Mouse (Mus musculus): ENCODE measurements at regions not wholly inside any gene's neighbourhood (a gene's known extent, or its start where the extent isn't known, plus 50 kb on each side); places are given as distances from the start of the nearest gene placed in this dataset.

GRCm38 (mm10) chr8:33010106-33010505 lies 418.4 kb upstream of the 5930422O12Rik start:
- H3K4me1 ChIP-seq (ENCODE audit: insufficient read depth) = no peaks in the 10 kb centered on the region
- H3K9ac ChIP-seq (replicated peaks) = no peak overlapping the region
- H3K9me3 ChIP-seq (ENCODE audit: low read length) = no peaks in the 10 kb centered on the region
- DNase-seq = no peak
- no peaks in the 10 kb centered on the region for H3K36me3 ChIP-seq (replicated peaks; ENCODE audit: insufficient read depth, low read length)
- ATAC-seq = no peak
- H3K27me3 ChIP-seq (ENCODE audit: insufficient read depth, low read length) = no peaks in the 10 kb centered on the region
- no peak for TF ChIP-seq EP300 (IDR thresholded peaks at IDR 0.05; ENCODE audit: low read depth)
- H3K27ac ChIP-seq (ENCODE audit: low read depth) = no peak overlapping the region
- no peak overlapping the region for H3K4me2 ChIP-seq (ENCODE audit: low read depth, low read length)
- H3K4me3 ChIP-seq (ENCODE audit: low read depth, low read length) = no peak overlapping the region

GRCm38 (mm10) chr8:33012784-33013183 lies 415.7 kb upstream of the 5930422O12Rik start:
- H3K27me3 ChIP-seq (ENCODE audit: insufficient read depth, low read length) = no peaks in the 10 kb centered on the region
- no peaks in the 10 kb centered on the region for H3K36me3 ChIP-seq (replicated peaks; ENCODE audit: insufficient read depth, low read length)
- H3K9ac ChIP-seq (replicated peaks) = no peak overlapping the region
- H3K4me1 ChIP-seq (ENCODE audit: insufficient read depth) = no peaks in the 10 kb centered on the region
- no peak overlapping the region for H3K27ac ChIP-seq (ENCODE audit: low read depth)
- H3K9me3 ChIP-seq (ENCODE audit: low read length) = no peaks in the 10 kb centered on the region
- ATAC-seq (no peak), DNase-seq (no peak)
- no peak overlapping the region for H3K4me3 ChIP-seq (ENCODE audit: low read depth, low read length)
- TF ChIP-seq EP300 (IDR thresholded peaks at IDR 0.05; ENCODE audit: low read depth) (no peak), CTCF (IDR thresholded peaks at IDR 0.05; ENCODE audit: low read depth) (no peak)
- 70% methylated on average over 6 of the region's 6 CpGs for WGBS (ENCODE audit: insufficient replicate concordance)
- no peak overlapping the region for H3K4me2 ChIP-seq (ENCODE audit: low read depth, low read length)

GRCm38 (mm10) chr8:33015861-33016260 lies 412.6 kb upstream of the 5930422O12Rik start:
- H3K4me2 ChIP-seq (ENCODE audit: low read depth, low read length) = no peak overlapping the region
- H3K9ac ChIP-seq (replicated peaks) = no peak overlapping the region
- ATAC-seq (no peak), DNase-seq (no peak)
- TF ChIP-seq EP300 (IDR thresholded peaks at IDR 0.05; ENCODE audit: low read depth) = no peak
- TF ChIP-seq CTCF (IDR thresholded peaks at IDR 0.05; ENCODE audit: low read depth) = peak; percentile 35
- no peaks in the 10 kb centered on the region for H3K36me3 ChIP-seq (replicated peaks; ENCODE audit: insufficient read depth, low read length)
- H3K27me3 ChIP-seq (ENCODE audit: insufficient read depth, low read length) = no peaks in the 10 kb centered on the region
- H3K9me3 ChIP-seq (ENCODE audit: low read length) = no peaks in the 10 kb centered on the region
- H3K4me1 ChIP-seq (ENCODE audit: insufficient read depth) = no peaks in the 10 kb centered on the region
- no peak overlapping the region for H3K4me3 ChIP-seq (ENCODE audit: low read depth, low read length)
- WGBS (ENCODE audit: insufficient replicate concordance) = 67% methylated on average over 3 of the region's 3 CpGs
- H3K27ac ChIP-seq (ENCODE audit: low read depth) = no peak overlapping the region

GRCm38 (mm10) chr8:33026973-33027372 lies 401.5 kb upstream of the 5930422O12Rik start:
- no peaks in the 10 kb centered on the region for H3K36me3 ChIP-seq (replicated peaks; ENCODE audit: insufficient read depth, low read length)
- no peaks in the 10 kb centered on the region for H3K27me3 ChIP-seq (ENCODE audit: insufficient read depth, low read length)
- H3K27ac ChIP-seq (ENCODE audit: low read depth) = no peak overlapping the region
- TF ChIP-seq CTCF (IDR thresholded peaks at IDR 0.05; ENCODE audit: low read depth) (no peak), EP300 (IDR thresholded peaks at IDR 0.05; ENCODE audit: low read depth) (no peak)
- no peak overlapping the region for H3K4me3 ChIP-seq (ENCODE audit: low read depth, low read length)
- WGBS (ENCODE audit: insufficient replicate concordance) = 69% methylated on average over 4 of the region's 4 CpGs
- no peak overlapping the region for H3K4me2 ChIP-seq (ENCODE audit: low read depth, low read length)
- H3K9me3 ChIP-seq (ENCODE audit: low read length) = no peaks in the 10 kb centered on the region
- H3K4me1 ChIP-seq (ENCODE audit: insufficient read depth) = no peaks in the 10 kb centered on the region
- DNase-seq (no peak), ATAC-seq (no peak)
- H3K9ac ChIP-seq (replicated peaks) = no peak overlapping the region

DNA sequence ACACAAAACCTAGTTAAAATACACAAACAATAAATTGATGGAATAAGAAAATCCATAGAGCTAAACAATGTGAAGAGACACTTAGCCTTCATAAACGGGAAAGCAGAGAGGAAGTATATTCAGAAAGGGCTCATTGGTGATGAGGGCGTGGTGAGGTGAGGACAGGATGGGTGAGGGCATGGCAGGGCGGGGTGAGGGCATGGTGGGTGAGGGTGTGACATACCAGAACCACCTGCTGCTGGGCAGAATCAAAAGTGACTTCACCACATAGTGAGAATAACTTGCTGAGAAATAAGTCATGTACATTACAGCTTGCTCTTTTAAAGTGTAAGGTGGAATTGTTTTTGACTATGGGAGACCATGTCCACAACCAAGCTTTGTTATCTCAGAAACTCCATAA lies 399.1 kb upstream of the 5930422O12Rik start:
- ATAC-seq (no peak), DNase-seq (peak; percentile 18)
- H3K27ac ChIP-seq (ENCODE audit: low read depth) = no peak overlapping the region

GRCm38 (mm10) chr8:33052017-33052416 lies 376.5 kb upstream of the 5930422O12Rik start:
- no peak overlapping the region for H3K4me3 ChIP-seq (ENCODE audit: low read depth, low read length)
- H3K9me3 ChIP-seq (ENCODE audit: low read length) = 0 out of 2 replicates have a peak, but pooled peaks cover 2% of the 10 kb centered on the region
- DNase-seq (no peak), ATAC-seq (no peak)
- H3K36me3 ChIP-seq (replicated peaks; ENCODE audit: insufficient read depth, low read length) = no peaks in the 10 kb centered on the region
- no peaks in the 10 kb centered on the region for H3K27me3 ChIP-seq (ENCODE audit: insufficient read depth, low read length)
- H3K4me1 ChIP-seq (ENCODE audit: insufficient read depth) = no peaks in the 10 kb centered on the region
- no peak overlapping the region for H3K9ac ChIP-seq (replicated peaks)
- H3K4me2 ChIP-seq (ENCODE audit: low read depth, low read length) = no peak overlapping the region
- 80% methylated on average over 8 of the region's 8 CpGs for WGBS (ENCODE audit: insufficient replicate concordance)
- TF ChIP-seq CTCF (IDR thresholded peaks at IDR 0.05; ENCODE audit: low read depth) (no peak), EP300 (IDR thresholded peaks at IDR 0.05; ENCODE audit: low read depth) (no peak)
- H3K27ac ChIP-seq (ENCODE audit: low read depth) = no peak overlapping the region

More for the DNA sequence above, 399.1 kb upstream of the 5930422O12Rik start:
- Histone ChIP-seq H3K9ac (replicated peaks) (no peak overlapping the region), H3K4me1 (ENCODE audit: insufficient read depth) (no peaks in the 10 kb centered on the region), H3K36me3 (replicated peaks; ENCODE audit: insufficient read depth, low read length) (no peaks in the 10 kb centered on the region), H3K4me3 (ENCODE audit: low read depth, low read length) (no peak overlapping the region), H3K27me3 (ENCODE audit: insufficient read depth, low read length) (no peaks in the 10 kb centered on the region), H3K4me2 (ENCODE audit: low read depth, low read length) (no peak overlapping the region), H3K9me3 (ENCODE audit: low read length) (no peaks in the 10 kb centered on the region)
- WGBS (ENCODE audit: insufficient replicate concordance) = 48% methylated on average over 3 of the region's 3 CpGs
- TF ChIP-seq CTCF (IDR thresholded peaks at IDR 0.05; ENCODE audit: low read depth) (no peak), EP300 (IDR thresholded peaks at IDR 0.05; ENCODE audit: low read depth) (no peak)

GRCm38 (mm10) chr8:33065566-33065965 lies 362.9 kb upstream of the 5930422O12Rik start:
- no peak for ATAC-seq
- 82% methylated on average over 3 of the region's 3 CpGs for WGBS (ENCODE audit: insufficient replicate concordance)

More at GRCm38 (mm10) chr8:33065566-33065965, 362.9 kb upstream of the 5930422O12Rik start:
- Histone ChIP-seq H3K4me2 (ENCODE audit: low read depth, low read length) (no peak overlapping the region), H3K9ac (replicated peaks) (no peak overlapping the region), H3K27me3 (ENCODE audit: insufficient read depth, low read length) (no peaks in the 10 kb centered on the region), H3K9me3 (ENCODE audit: low read length) (no peaks in the 10 kb centered on the region), H3K4me1 (ENCODE audit: insufficient read depth) (no peaks in the 10 kb centered on the region), H3K36me3 (replicated peaks; ENCODE audit: insufficient read depth, low read length) (no peaks in the 10 kb centered on the region), H3K27ac (ENCODE audit: low read depth) (no peak overlapping the region), H3K4me3 (ENCODE audit: low read depth, low read length) (no peak overlapping the region)
- DNase-seq = no peak
- TF ChIP-seq CTCF (IDR thresholded peaks at IDR 0.05; ENCODE audit: low read depth) (no peak), EP300 (IDR thresholded peaks at IDR 0.05; ENCODE audit: low read depth) (no peak)

Measured in liver, postnatal 0 days (tissue).